Mouse (Mus musculus) spleen, postnatal 36 days (tissue): Measurements from ENCODE around the gene Tnnt2.

Experiments used
- DNase-seq, 2 experiments: peaks; one replicate each; pipeline ENCODE4 v3.0.0; 2022; ENCODE audit warnings: low spot score in 2 of 2, mixed read lengths in 1 of 2

The Tnnt2 gene

GRCm38 (mm10) chr1:135899991-135900515, 63.9 kb downstream of the Tnnt2 start:
- DNase-seq, result no peak
